Mouse (Mus musculus) c-Kit-positive CD71-positive TER-119-negative erythroid progenitor cells, embryonic 14.5 days (primary cell): ENCODE results near the gene Usf1.

ENCODE experiments used
- DNase-seq: peaks from one replicate; pipeline ENCODE4 v3.0.0-alpha.2; 2013; ENCODE audit warnings: low read depth

The Usf1 gene

DNA sequence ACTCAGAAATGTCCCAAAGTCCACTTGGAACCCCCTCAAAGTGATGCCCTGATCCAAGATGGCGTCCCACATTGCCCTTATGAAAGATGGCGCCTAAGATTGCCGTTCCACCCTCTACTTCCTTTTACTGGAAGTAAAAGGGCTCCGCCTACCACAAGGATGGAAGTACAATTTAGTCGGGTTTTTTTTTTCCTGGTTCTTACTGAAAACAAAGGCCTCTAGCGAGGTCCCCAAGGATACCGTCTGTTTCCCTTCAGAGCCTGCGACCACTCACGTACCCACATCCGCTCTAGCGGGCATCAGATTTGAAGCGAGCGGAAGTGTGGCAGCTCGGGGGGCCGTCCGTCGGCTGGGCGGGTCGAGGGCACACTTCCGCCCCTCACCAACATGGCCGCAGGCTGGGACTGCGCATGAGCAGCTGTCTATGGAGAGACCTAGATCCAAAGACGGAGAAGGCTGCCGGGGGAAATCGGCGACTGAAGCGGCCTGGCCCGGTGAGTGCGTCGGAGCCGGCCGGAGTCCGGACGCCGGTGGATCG, at the start of gene Usf1:
Usf1 (plus strand) TSS at position 367 of the 538 bp plus-strand sequence.
- DNase-seq, result peak; percentile 89

DNA sequence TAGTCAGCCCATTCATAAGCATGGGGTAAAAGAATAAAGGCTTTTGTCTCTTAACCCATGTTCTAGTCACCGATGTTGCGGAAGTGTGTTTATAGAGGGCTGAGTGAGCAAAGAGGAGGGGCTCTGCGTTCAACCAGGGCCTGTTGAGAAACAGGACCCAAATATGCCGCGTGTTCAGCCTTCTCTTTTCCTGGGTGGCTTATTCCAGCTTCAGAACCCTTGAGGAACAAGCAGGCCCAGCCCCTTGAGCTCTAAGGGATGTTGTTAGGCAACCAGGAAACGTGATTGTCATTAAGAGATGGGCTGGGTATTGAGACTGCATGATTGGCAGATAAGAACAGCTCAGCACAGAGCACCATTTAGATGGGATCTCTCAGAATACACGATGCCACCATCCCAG, 45.2 kb upstream of the Usf1 start:
- no peak for DNase-seq

- DNase-seq, result no peak
Measured at GRCm38 (mm10) chr1:171369845-171370556, 41.1 kb upstream of the Usf1 start, which contains the start of gene Nectin4. TSS of gene Nectin4 (plus strand) at chr1:171370099.

DNA sequence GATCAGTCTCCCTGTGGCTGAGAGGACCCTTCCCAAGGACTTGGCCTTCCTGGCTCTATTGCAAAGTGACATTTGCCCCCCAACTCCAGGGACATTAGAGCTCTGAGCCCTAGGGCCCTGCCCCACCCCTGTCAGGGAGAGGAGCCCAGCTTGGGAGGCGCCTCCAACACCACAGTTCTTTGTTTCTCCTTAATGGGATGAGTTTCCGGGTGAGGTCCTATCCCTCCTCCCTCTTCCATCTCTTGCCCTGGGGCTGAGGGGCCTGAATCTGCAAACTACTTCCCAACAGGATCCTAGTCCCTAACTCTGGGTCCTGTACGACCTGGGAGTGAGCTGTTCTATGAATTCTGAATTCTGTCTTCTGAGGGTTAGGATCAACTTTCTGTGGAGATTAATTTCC, 38.2 kb upstream of the Usf1 start:
- DNase-seq, result no peak

- no peak for DNase-seq
Measured at GRCm38 (mm10) chr1:171373946-171374345, 37.2 kb upstream of the Usf1 start.

DNA sequence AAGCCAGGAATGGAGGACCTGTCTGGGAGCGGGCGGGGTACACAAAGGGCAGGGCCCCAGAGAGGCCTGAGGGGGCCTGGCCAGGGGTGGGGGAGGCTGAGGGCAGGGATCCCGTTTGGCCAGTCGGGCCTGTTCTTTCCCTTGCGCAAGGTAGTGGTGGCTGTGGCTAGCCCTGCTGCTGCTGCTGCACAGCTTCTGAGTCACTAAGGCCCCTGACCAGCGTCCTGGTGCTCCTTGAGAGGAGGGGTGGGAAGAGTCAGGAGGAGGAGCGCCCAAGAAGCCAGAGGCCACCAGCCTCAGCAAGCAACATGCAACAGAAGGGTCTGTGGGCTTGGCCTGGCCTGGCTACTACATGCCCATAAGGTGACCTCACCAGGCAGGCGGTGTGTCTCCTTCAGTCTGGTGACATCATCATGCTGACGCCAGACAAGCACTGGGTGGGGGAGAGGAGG, 35.4 kb upstream of the Usf1 start:
- no peak for DNase-seq

GRCm38 (mm10) chr1:171378298-171378697, 32.8 kb upstream of the Usf1 start:
- no peak for DNase-seq

DNA sequence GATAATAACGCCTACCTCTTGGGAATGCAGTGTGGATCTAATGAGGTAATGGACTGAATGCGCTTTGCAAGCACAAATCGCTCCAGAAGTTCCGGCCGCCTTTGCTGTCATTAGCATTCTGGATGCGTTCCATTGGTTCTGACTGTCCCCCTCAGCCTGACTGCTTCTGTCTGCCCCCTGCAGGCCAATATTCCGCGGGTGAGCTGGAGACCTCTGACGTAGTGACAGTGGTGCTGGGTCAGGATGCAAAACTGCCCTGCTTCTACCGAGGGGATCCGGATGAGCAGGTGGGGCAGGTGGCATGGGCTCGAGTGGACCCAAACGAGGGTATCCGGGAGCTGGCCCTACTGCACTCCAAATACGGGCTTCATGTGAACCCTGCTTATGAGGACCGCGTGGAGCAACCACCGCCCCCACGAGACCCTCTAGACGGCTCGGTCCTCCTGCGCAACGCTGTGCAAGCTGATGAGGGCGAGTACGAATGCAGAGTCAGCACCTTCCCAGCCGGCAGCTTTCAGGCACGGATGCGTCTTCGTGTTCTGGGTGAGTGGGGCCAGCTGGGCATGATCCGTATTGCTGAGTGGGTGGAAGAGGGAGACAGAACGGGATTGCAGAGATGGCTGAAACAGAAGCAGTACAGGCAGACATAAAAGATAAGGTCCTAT, 31.0 kb upstream of the Usf1 start:
- DNase-seq, result peak; percentile 48

DNA sequence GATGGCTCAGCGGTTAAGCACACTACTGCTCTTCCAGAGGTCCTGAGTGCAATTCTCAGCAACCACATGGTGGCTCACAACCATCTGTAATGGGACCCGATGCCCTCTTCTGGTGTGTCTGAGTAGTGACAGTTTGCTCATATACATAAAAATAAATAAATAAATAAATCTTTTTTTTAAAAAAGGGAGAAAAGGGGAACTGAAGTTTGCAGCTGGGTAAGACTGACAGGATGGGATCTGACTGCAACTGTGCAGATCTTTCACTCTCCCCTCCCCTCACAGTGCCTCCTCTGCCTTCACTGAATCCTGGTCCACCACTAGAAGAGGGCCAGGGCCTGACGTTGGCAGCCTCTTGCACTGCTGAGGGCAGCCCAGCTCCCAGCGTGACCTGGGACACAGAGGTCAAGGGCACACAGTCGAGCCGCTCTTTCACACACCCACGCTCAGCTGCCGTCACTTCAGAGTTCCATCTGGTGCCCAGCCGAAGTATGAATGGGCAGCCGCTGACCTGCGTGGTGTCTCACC, 29.0 kb upstream of the Usf1 start:
- no peak for DNase-seq

DNA sequence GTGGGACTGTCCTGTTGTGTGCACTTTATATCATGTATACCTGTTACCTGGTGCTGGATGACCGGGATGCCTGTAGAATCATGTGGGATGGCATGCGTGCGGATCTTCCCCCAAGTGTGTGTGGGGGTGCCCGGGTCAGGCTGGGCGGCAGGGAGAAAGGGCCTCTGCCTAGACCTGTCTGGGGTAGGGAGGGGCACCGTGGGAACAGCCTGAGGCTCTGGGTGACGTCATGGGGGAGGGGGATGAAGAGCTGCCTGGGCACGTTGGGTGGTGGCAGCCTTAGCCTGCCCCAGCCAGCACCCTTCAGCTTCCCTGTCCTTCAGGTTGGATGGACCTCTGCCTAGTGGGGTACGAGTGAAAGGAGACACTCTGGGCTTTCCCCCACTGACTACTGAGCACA, 26.8 kb upstream of the Usf1 start:
- no peak for DNase-seq

DNA sequence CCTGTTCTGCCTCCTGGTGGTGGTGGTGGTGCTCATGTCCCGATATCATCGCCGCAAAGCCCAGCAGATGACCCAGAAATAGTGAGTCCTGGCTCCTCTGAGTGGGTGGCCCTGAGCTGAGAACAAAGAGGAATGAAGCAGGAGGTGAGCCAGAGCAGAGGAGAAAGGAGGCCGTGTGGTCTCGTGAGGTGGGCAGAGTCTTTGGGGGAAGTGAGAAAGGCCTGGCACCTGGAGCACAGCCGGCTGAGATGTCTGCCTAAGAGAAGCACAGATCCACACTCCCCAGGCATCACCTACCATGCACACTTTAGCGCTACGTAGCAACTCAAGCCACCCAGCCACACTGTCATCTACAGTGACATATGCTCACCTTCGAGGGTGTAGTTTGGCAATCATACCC, 25.9 kb upstream of the Usf1 start:
- no peak for DNase-seq

DNA sequence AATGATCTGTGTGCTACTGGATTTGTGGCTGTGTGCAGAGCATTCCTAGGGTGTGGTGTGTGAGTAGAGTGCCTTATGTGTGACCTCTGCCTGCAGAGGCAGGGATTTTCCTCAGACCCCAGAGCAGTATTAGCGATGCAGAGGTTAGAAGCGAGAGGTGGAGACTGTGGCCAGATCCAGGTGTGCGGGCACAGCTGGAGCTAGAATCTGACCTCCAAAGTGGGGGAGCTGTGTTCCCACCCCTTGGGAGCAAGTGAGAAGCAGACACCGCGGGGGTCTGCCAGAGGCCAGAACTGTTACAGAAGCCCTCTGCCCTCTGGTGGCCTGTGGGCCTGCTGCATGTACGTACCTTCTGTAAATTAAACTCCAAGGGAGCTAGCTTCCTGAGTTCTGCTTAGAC, 24.0 kb upstream of the Usf1 start:
- DNase-seq, result no peak

- DNase-seq, result no peak
Measured at GRCm38 (mm10) chr1:171388376-171389102, 22.6 kb upstream of the Usf1 start, which contains the start of gene Arhgap30. TSS of gene Arhgap30 (plus strand) at chr1:171388954.

GRCm38 (mm10) chr1:171390101-171390500, 21.0 kb upstream of the Usf1 start:
- DNase-seq, result no peak

DNA sequence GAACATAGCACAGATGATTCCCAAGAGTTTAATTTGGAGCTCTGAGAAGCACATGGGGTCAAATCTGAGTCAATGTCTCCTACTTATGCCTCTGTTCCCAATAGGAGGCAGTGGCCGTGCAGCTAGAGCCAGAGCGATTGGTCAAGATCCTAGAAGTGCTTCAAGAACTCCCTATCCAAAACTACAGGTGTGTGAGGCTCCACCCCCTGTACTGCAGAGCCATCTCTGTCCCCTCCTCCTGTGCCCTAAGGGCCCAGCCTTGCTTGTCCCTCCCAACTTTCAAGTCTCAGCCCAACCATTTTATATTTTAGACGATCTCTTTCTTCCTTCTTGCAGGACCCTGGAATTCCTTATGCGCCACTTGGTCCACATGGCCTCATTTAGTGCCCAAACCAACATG, 9.3 kb upstream of the Usf1 start:
- no peak for DNase-seq

GRCm38 (mm10) chr1:171402991-171403390, 8.1 kb upstream of the Usf1 start:
- no peak for DNase-seq

DNA sequence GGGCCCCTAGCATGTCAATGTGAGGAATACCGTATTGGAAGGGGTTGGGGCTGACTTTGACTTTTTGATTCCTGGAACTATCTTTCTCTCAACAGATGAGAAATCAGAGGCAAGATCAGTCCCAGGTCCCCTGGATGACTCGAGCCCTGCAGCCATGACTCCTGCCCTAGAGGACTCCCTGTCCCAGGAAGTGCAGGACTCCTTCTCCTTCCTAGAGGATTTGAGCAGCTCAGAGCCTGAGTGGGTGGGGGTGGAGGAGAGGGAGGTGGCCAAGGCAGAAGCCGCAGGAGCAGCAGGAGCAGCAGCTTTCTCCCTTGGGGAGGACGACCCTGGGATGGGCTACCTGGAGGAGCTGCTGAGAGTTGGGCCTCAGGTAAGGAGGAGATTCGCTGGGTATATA, 3.9 kb upstream of the Usf1 start:
- no peak for DNase-seq

DNA sequence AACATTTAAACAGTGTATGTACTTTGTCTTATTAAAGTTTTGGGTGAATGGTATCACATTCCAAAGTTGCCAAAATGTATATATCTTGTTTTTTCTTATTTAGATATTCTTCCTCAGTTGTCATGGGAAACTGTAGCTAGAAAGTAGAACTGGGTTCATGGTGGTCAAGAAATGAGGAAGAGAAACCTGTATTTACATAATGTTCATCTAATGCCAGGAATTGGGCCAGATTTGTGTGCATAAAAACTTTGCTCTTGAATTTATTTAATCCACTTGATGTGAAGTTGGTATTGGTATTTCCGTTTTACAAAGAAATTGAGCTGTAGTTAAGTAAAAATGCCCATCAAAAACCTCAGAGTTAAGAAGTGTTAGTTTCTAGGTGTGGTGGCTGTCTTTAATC, 882 bp upstream of the Usf1 start:
- no peak for DNase-seq

DNA sequence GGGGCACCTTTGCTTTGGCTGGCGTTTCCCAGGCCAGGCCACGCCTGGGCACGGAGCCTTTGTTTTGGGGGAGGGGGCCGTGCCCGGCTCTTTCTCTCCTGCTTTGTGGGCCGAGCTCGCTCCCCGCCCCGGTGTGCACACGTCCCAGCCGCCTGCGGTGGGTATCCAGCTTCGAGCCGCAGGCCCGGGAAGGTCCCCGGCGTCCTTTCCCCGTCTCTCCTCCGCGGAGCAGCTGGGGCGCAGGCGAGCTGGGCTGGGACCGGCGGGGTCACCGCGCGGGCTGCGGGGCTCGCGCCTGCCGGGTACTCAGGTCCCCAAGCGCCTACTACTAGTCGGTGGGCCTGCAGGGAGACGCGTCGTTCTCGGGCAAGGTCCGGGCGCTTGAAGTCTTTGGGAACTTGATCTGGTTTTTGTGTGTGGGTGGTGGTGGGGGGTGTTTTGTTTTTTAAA, 404 bp downstream of the Usf1 start:
- DNase-seq, result no peak

DNA sequence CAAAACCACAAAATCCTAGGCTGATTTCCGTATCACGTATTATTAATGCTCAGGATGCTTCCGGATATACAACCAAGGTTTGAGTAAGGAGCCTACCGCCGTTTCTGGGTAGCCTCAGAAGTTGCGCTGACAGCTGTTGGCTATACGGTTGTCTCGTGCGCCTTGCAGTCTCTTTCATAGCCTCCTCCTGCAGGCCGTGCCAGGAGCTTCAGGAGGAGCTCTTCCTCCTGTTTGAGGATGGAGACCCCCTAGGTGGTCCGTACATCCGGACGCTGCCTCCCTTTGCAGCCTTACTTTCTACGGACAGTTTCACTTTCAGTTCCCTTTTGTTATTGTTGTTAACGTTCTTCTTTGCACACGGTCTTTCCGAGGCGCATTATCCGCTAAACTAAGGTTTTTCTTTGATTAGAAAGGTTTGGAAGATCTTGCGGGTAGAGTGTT, 908 bp downstream of the Usf1 start:
- DNase-seq, result no peak

- DNase-seq, result no peak
Measured at GRCm38 (mm10) chr1:171412446-171412845, 1.3 kb downstream of the Usf1 start.

DNA sequence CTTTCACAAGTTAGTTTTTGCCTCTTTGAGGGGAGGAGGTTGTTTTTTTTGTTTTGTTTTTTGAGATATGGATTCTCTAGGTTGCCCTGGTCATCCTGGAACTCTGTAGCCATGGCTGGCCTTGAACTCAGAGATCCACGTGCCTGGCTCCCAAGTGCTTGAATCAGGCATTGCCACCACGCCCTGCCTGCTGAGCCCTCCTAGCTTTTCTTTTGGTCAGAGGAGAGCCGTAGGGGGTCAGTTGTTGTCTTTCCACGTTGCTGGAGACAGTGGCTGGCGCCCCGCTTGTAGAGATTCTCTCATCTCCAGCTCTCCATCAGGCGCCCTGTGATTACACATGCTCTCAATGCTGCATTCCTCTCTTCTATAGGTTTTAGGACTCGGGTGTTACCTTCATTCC, 2.5 kb downstream of the Usf1 start:
- DNase-seq, result no peak
